Mouse (Mus musculus): Measurements from ENCODE around the gene Brinp2. TPM values are rescaled to one million over a fixed set of nuclear protein-coding genes. Genes with fewer than 3 reads are reported as not detected.

Gene Brinp2
- polyA plus RNA-seq, 1 experiment from 2014 or later, result 23.6 TPM

DNA sequence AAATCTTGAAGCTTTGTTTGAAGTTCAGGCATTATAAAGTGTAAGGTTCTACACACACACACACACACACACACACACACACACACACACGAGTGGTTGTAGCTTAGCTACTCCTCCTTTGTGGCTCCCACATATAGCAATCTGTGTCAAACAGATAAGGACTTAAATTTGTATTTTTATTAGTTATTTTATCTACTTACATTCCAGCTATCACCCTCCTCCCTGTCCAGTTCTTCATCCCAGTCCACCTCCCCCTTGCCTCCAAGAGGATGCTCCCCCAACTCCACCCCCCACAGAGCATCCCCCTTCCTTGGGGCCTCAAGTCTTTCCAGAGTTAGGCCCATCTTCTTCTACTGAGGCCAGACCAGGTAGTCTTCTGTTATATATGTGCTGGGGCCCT lies 137.4 kb downstream of the Brinp2 start:
- WGBS, result 87% methylated on average over 1 of the region's 1 CpGs
- no peak overlapping the region for H3K27ac ChIP-seq (ENCODE audit: low read depth, low read length)
- DNase-seq (ENCODE audit: low spot score) (no peak), ATAC-seq (no peak)
- H3K9me3 ChIP-seq (replicated peaks; ENCODE audit: control insufficient read depth, low read length), result no peaks in the 10 kb centered on the region
- H3K4me3 ChIP-seq (ENCODE audit: low read depth, low read length), result no peak overlapping the region
- H3K4me2 ChIP-seq (ENCODE audit: low read length), result no peak overlapping the region
- H3K4me1 ChIP-seq (ENCODE audit: control insufficient read depth, insufficient read depth, low read length), result no peaks in the 10 kb centered on the region
- H3K27me3 ChIP-seq (replicated peaks; ENCODE audit: control insufficient read depth, insufficient read depth, low read length), result no peaks in the 10 kb centered on the region
- H3K36me3 ChIP-seq (ENCODE audit: control insufficient read depth, insufficient read depth, low read length), result no peaks in the 10 kb centered on the region
- no peak overlapping the region for H3K9ac ChIP-seq (ENCODE audit: low read length)

GRCm38 (mm10) chr1:158218294-158218693 lies 137.8 kb downstream of the Brinp2 start:
- Histone ChIP-seq H3K27ac (ENCODE audit: low read depth, low read length) (no peak overlapping the region), H3K9me3 (replicated peaks; ENCODE audit: control insufficient read depth, low read length) (no peaks in the 10 kb centered on the region), H3K36me3 (ENCODE audit: control insufficient read depth, insufficient read depth, low read length) (no peaks in the 10 kb centered on the region), H3K27me3 (replicated peaks; ENCODE audit: control insufficient read depth, insufficient read depth, low read length) (no peaks in the 10 kb centered on the region), H3K4me3 (ENCODE audit: low read depth, low read length) (no peak overlapping the region), H3K9ac (ENCODE audit: low read length) (no peak overlapping the region), H3K4me1 (ENCODE audit: control insufficient read depth, insufficient read depth, low read length) (no peaks in the 10 kb centered on the region), H3K4me2 (ENCODE audit: low read length) (no peak overlapping the region)
- DNase-seq (ENCODE audit: low spot score) (no peak), ATAC-seq (no peak)
- 67% methylated on average over 2 of the region's 2 CpGs for WGBS

DNA sequence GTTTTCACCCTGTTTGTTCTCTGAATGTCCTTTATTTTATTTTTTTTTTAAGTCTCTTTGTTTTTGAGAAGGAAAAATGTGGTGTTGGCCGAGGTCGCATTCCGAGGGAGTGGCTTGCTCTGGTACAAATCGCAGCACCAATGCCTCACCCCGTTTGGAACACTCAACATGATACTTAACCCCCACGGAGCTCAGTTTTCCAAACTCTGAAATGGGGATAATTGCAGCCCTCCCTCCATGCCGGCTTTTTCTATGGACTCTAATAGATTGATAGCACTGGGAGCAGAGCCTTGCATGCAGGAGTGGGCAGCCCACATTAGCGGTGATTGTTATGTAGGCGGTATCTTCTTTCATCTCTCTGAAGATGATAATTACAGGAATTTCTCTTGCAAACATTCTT lies 140.5 kb downstream of the Brinp2 start:
- Histone ChIP-seq H3K4me2 (ENCODE audit: low read length) (no peak overlapping the region), H3K36me3 (ENCODE audit: control insufficient read depth, insufficient read depth, low read length) (no peaks in the 10 kb centered on the region), H3K9me3 (replicated peaks; ENCODE audit: control insufficient read depth, low read length) (no peaks in the 10 kb centered on the region), H3K4me1 (ENCODE audit: control insufficient read depth, insufficient read depth, low read length) (no peaks in the 10 kb centered on the region), H3K9ac (ENCODE audit: low read length) (no peak overlapping the region), H3K27me3 (replicated peaks; ENCODE audit: control insufficient read depth, insufficient read depth, low read length) (no peaks in the 10 kb centered on the region), H3K4me3 (ENCODE audit: low read depth, low read length) (no peak overlapping the region), H3K27ac (ENCODE audit: low read depth, low read length) (no peak overlapping the region)
- DNase-seq (ENCODE audit: low spot score) (no peak), ATAC-seq (no peak)
- WGBS, result 63% methylated on average over 9 of the region's 9 CpGs

DNA sequence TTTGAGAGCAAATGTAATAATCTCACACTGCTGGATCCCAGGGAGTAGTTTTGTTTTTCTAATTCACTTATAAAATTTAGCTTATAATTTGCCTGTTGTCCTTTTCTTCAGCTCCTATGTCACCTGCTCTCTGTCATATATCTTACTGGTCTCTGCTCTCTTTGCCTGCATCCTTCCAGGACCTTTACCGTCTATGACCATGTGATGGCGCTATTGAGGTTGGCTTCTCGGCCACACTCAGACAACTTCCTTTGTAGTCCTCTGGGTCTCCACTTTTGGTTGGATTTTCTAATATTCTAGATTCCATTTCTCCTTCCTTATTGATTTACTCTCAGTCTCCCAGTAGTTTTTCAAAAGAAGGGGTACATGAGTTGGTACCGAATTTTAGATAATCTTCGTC lies 141.4 kb downstream of the Brinp2 start:
- no peaks in the 10 kb centered on the region for H3K4me1 ChIP-seq (ENCODE audit: control insufficient read depth, insufficient read depth, low read length)
- DNase-seq (ENCODE audit: low spot score) (no peak), ATAC-seq (no peak)
- no peaks in the 10 kb centered on the region for H3K36me3 ChIP-seq (ENCODE audit: control insufficient read depth, insufficient read depth, low read length)
- H3K27ac ChIP-seq (ENCODE audit: low read depth, low read length), result no peak overlapping the region
- no peaks in the 10 kb centered on the region for H3K27me3 ChIP-seq (replicated peaks; ENCODE audit: control insufficient read depth, insufficient read depth, low read length)
- no peaks in the 10 kb centered on the region for H3K9me3 ChIP-seq (replicated peaks; ENCODE audit: control insufficient read depth, low read length)
- H3K4me3 ChIP-seq (ENCODE audit: low read depth, low read length), result no peak overlapping the region
- no peak overlapping the region for H3K4me2 ChIP-seq (ENCODE audit: low read length)
- H3K9ac ChIP-seq (ENCODE audit: low read length), result no peak overlapping the region
- 48% methylated on average over 5 of the region's 5 CpGs for WGBS

GRCm38 (mm10) chr1:158213736-158214135 lies 142.4 kb downstream of the Brinp2 start:
- WGBS, result 89% methylated on average over 4 of the region's 4 CpGs
- Histone ChIP-seq H3K4me1 (ENCODE audit: control insufficient read depth, insufficient read depth, low read length) (no peaks in the 10 kb centered on the region), H3K4me2 (ENCODE audit: low read length) (no peak overlapping the region), H3K27me3 (replicated peaks; ENCODE audit: control insufficient read depth, insufficient read depth, low read length) (no peaks in the 10 kb centered on the region), H3K36me3 (ENCODE audit: control insufficient read depth, insufficient read depth, low read length) (no peaks in the 10 kb centered on the region), H3K27ac (ENCODE audit: low read depth, low read length) (no peak overlapping the region), H3K4me3 (ENCODE audit: low read depth, low read length) (no peak overlapping the region), H3K9ac (ENCODE audit: low read length) (no peak overlapping the region), H3K9me3 (replicated peaks; ENCODE audit: control insufficient read depth, low read length) (no peaks in the 10 kb centered on the region)
- DNase-seq (ENCODE audit: low spot score) (no peak), ATAC-seq (no peak)

DNA sequence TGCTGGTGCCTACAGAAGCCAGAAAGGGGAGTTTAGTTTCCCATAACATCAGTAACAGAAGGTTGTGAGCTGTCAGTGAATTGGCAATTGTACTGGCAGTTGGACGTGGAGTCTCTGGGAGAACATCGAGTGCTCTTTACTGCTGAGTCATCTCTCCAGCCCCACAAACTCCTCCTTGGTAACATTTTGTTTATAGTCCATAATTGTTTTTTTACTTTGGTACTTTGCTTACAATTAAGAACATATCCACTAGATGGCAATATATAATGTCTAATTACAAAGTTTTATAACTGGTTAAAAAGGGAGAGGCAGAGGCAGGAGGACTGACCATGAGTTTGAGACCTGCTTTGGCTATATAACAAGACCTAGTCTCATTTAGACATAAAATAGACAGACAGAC lies 148.5 kb downstream of the Brinp2 start:
- H3K9me3 ChIP-seq (replicated peaks; ENCODE audit: control insufficient read depth, low read length), result no peaks in the 10 kb centered on the region
- DNase-seq (ENCODE audit: low spot score) (no peak), ATAC-seq (no peak)
- no peaks in the 10 kb centered on the region for H3K36me3 ChIP-seq (ENCODE audit: control insufficient read depth, insufficient read depth, low read length)
- no peaks in the 10 kb centered on the region for H3K27me3 ChIP-seq (replicated peaks; ENCODE audit: control insufficient read depth, insufficient read depth, low read length)
- H3K9ac ChIP-seq (ENCODE audit: low read length), result no peak overlapping the region
- no peak overlapping the region for H3K4me3 ChIP-seq (ENCODE audit: low read depth, low read length)
- H3K4me2 ChIP-seq (ENCODE audit: low read length), result no peak overlapping the region
- H3K27ac ChIP-seq (ENCODE audit: low read depth, low read length), result no peak overlapping the region
- H3K4me1 ChIP-seq (ENCODE audit: control insufficient read depth, insufficient read depth, low read length), result no peaks in the 10 kb centered on the region
- WGBS, result 93% methylated on average over 2 of the region's 2 CpGs

GRCm38 (mm10) chr1:158202932-158203331 lies 153.2 kb downstream of the Brinp2 start:
- Histone ChIP-seq H3K4me1 (ENCODE audit: control insufficient read depth, insufficient read depth, low read length) (no peaks in the 10 kb centered on the region), H3K9me3 (replicated peaks; ENCODE audit: control insufficient read depth, low read length) (no peaks in the 10 kb centered on the region), H3K4me2 (ENCODE audit: low read length) (no peak overlapping the region), H3K4me3 (ENCODE audit: low read depth, low read length) (no peak overlapping the region), H3K9ac (ENCODE audit: low read length) (no peak overlapping the region), H3K36me3 (ENCODE audit: control insufficient read depth, insufficient read depth, low read length) (no peaks in the 10 kb centered on the region), H3K27me3 (replicated peaks; ENCODE audit: control insufficient read depth, insufficient read depth, low read length) (no peaks in the 10 kb centered on the region), H3K27ac (ENCODE audit: low read depth, low read length) (no peak overlapping the region)
- ATAC-seq, result no peak
- DNase-seq (ENCODE audit: low spot score), result no peak
- 23% methylated on average over 2 of the region's 2 CpGs for WGBS

Other genes with a start within 250 kb of the Brinp2 start
- gene Astn1, start 5.9 kb upstream of the Brinp2 start, polyA plus RNA-seq (2014; fragmentation: Nextera tagmentation; extraction: Ambion mirVana), result 38.4 and 40.1 TPM in 2 replicates

Measured in forebrain, embryonic 14.5 days (tissue).